Mouse (Mus musculus): ENCODE measurements around the gene Cdc14b. TPM values are rescaled to one million over a fixed set of nuclear protein-coding genes. Genes with fewer than 3 reads are reported as not detected.

The Cdc14b gene
- total RNA-seq, 2 experiments from 2014 or later = 0.51 to 1.2 TPM

GRCm38 (mm10) chr13:64183583-64183982 is 91.5 kb downstream of the Cdc14b start:
- no peak for ATAC-seq (replicated peaks; ENCODE audit: low FRiP score, poor library complexity, severe bottlenecking)

- no peak for ATAC-seq (replicated peaks; ENCODE audit: low FRiP score, poor library complexity, severe bottlenecking)
Measured at GRCm38 (mm10) chr13:64182091-64182490, 93.0 kb downstream of the Cdc14b start.

GRCm38 (mm10) chr13:64180888-64181287 is 94.2 kb downstream of the Cdc14b start:
- peak; percentile 63; the same call in 1 of the 2 replicates for ATAC-seq (replicated peaks; ENCODE audit: low FRiP score, poor library complexity, severe bottlenecking)

GRCm38 (mm10) chr13:64180300-64180699 is 94.8 kb downstream of the Cdc14b start:
- no peak for ATAC-seq (replicated peaks; ENCODE audit: low FRiP score, poor library complexity, severe bottlenecking)

GRCm38 (mm10) chr13:64178746-64179652 is 96.1 kb downstream of the Cdc14b start:
- no peak for ATAC-seq (replicated peaks; ENCODE audit: low FRiP score, poor library complexity, severe bottlenecking)

GRCm38 (mm10) chr13:64178000-64178399 is 97.1 kb downstream of the Cdc14b start:
- no peak for ATAC-seq (replicated peaks; ENCODE audit: low FRiP score, poor library complexity, severe bottlenecking)

GRCm38 (mm10) chr13:64169746-64170145 is 105.3 kb downstream of the Cdc14b start:
- ATAC-seq (replicated peaks; ENCODE audit: low FRiP score, poor library complexity, severe bottlenecking) = no peak

GRCm38 (mm10) chr13:64163147-64163715 is 111.9 kb downstream of the Cdc14b start:
- no peak for ATAC-seq (replicated peaks; ENCODE audit: low FRiP score, poor library complexity, severe bottlenecking)

GRCm38 (mm10) chr13:64162626-64163025 is 112.5 kb downstream of the Cdc14b start:
- no peak for ATAC-seq (replicated peaks; ENCODE audit: low FRiP score, poor library complexity, severe bottlenecking)

- ATAC-seq (replicated peaks; ENCODE audit: low FRiP score, poor library complexity, severe bottlenecking) = peak; percentile 22
Measured at GRCm38 (mm10) chr13:64161916-64162611, 113.0 kb downstream of the Cdc14b start.

- ATAC-seq (replicated peaks; ENCODE audit: low FRiP score, poor library complexity, severe bottlenecking) = peak; percentile 99
Measured at GRCm38 (mm10) chr13:64161548-64161915, 113.6 kb downstream of the Cdc14b start, which contains the start of gene Habp4. TSS of gene Habp4 (plus strand) at chr13:64161824.

- ATAC-seq (replicated peaks; ENCODE audit: low FRiP score, poor library complexity, severe bottlenecking) = no peak
Measured at GRCm38 (mm10) chr13:64156966-64157365, 118.1 kb downstream of the Cdc14b start.

- no peak for ATAC-seq (replicated peaks; ENCODE audit: low FRiP score, poor library complexity, severe bottlenecking)
Measured at GRCm38 (mm10) chr13:64155171-64155571, 119.9 kb downstream of the Cdc14b start.

GRCm38 (mm10) chr13:64154651-64155050 is 120.4 kb downstream of the Cdc14b start:
- no peak for ATAC-seq (replicated peaks; ENCODE audit: low FRiP score, poor library complexity, severe bottlenecking)

- ATAC-seq (replicated peaks; ENCODE audit: low FRiP score, poor library complexity, severe bottlenecking) = 0 out of 2 replicates have a peak, but pooled peaks have one; percentile 19
Measured at GRCm38 (mm10) chr13:64153751-64154267, 121.3 kb downstream of the Cdc14b start.

GRCm38 (mm10) chr13:64153083-64153682 is 121.9 kb downstream of the Cdc14b start, which contains the start of gene Zfp367:
TSS of gene Zfp367 (minus strand) at chr13:64153202.
- ATAC-seq (replicated peaks; ENCODE audit: low FRiP score, poor library complexity, severe bottlenecking) = peak; percentile 88

GRCm38 (mm10) chr13:64152671-64153082 is 122.4 kb downstream of the Cdc14b start:
- ATAC-seq (replicated peaks; ENCODE audit: low FRiP score, poor library complexity, severe bottlenecking) = 0 out of 2 replicates have a peak, but pooled peaks have one; percentile 2

GRCm38 (mm10) chr13:64152241-64152669 is 122.8 kb downstream of the Cdc14b start:
- peak; percentile 71 for ATAC-seq (replicated peaks; ENCODE audit: low FRiP score, poor library complexity, severe bottlenecking)

- no peak for ATAC-seq (replicated peaks; ENCODE audit: low FRiP score, poor library complexity, severe bottlenecking)
Measured at GRCm38 (mm10) chr13:64150121-64150520, 125.0 kb downstream of the Cdc14b start.

Measured in erythroblast, adult 5-6 weeks (primary cell).